Mouse (Mus musculus) forebrain, embryonic 14.5 days (tissue): ENCODE data around the gene Itfg2. TPM values are rescaled to one million over a fixed set of nuclear protein-coding genes. Genes with fewer than 3 reads are reported as not detected.
A peak's percentile ranks its signal among the peaks of the same experiment; 100 is the strongest.

ENCODE experiments used
- ATAC-seq: fragments of 200-750 bp; cut with Nextera tagmentation; 2 replicates; pipeline ENCODE4 v1.8.0; 2017; ENCODE audit warnings: mild to moderate bottlenecking, moderate library complexity
- DNase-seq: peaks from one replicate; pipeline ENCODE4 v3.0.0-alpha.2; 2015; ENCODE audit warnings: low spot score
- H3K27ac ChIP-seq: fragments of 300-500 bp; sonication (generic); 2 replicates; pipeline ENCODE4 v1.5.1; 2014; ENCODE audit warnings: low read depth, mild to moderate bottlenecking, control low read depth, low read length, moderate library complexity
- H3K27me3 ChIP-seq: fragments of 300-500 bp; sonication (generic); replicated peaks from 2 replicates; pipeline ENCODE4 v1.6.1; 2014; ENCODE audit warnings: low read length, control low read depth, mixed read lengths; ENCODE audit not compliant: control insufficient read depth, insufficient read depth
- H3K36me3 ChIP-seq: fragments of 300-500 bp; sonication (generic); 2 replicates; pipeline ENCODE4 v1.6.1; 2014; ENCODE audit warnings: low read length, control low read depth; ENCODE audit not compliant: control insufficient read depth, insufficient read depth
- H3K4me1 ChIP-seq: fragments of 300-500 bp; sonication (generic); 2 replicates; pipeline ENCODE4 v1.6.1; 2014; ENCODE audit warnings: antibody characterized with exemption, low read length, control low read depth; ENCODE audit not compliant: control insufficient read depth, insufficient read depth
- H3K4me2 ChIP-seq: fragments of 300-500 bp; sonication (generic); 2 replicates; pipeline ENCODE4 v1.6.1; 2014; ENCODE audit warnings: mild to moderate bottlenecking, control low read depth, low read length
- H3K4me3 ChIP-seq: fragments of 300-500 bp; sonication (generic); 2 replicates; pipeline ENCODE4 v1.5.1; 2014; ENCODE audit warnings: low read depth, low read length, control low read depth
- H3K9ac ChIP-seq: fragments of 300-500 bp; sonication (generic); 2 replicates; pipeline ENCODE4 v1.6.1; 2014; ENCODE audit warnings: mild to moderate bottlenecking, low read length, control low read depth, moderate library complexity
- H3K9me3 ChIP-seq: fragments of 300-500 bp; sonication (generic); replicated peaks from 2 replicates; pipeline ENCODE4 v1.6.1; 2016; ENCODE audit warnings: low read length, control low read depth, mixed read lengths; ENCODE audit not compliant: control insufficient read depth
- WGBS: fragments of 180-500 bp; shearing (Covaris S2); extraction: QIAGEN DNeasy Blood & Tissue Kit; methylation state at CpG from one replicate; pipeline ENCODE4 v1.1.7; 2014; 5-methylcytosine and 5-hydroxymethylcytosine counted together
- polyA plus RNA-seq: library from polyadenylated mRNA; unstranded; fragments of >200 nt; fragmentation: Nextera tagmentation; extraction: Ambion mirVana; gene quantifications from 2 replicates; pipeline ENCODE4 v1.2.1, GENCODE M21; 2014

Itfg2 gene
- polyA plus RNA-seq, 1 experiment from 2014 or later, result 28.0 TPM

DNA sequence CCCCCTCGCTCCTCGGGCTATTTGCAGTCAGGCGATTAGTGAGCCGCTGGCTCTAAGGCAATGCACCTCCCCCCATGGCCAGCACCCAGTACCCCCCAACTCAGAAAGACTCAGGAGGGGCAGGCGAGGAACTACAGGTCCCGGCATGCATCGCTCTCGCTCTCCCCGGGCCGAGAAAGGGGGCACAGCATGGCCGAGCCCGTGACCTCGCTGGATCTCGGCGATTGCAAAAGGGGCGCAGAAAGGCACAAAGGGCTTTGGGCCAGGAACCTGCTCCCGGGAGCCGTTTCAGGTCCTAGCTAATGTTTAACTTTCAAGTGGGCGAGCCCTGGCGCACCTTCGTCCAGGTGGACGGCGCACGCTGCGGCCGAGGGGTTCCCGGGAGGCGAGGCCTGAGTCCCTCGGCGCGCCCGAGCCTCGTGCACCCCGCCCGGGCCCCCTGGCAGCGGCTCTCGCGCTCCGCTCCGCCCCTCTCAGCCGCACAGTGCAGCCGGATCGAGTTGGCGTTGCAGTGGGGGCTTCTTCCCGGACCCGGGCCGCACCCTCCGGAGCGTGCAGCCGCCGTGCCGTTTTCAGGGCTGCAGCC is 13.1 kb upstream of the Itfg2 start:
- DNase-seq, result peak; percentile 76
- peak overlapping the region; percentile 68 for H3K4me2 ChIP-seq

DNA sequence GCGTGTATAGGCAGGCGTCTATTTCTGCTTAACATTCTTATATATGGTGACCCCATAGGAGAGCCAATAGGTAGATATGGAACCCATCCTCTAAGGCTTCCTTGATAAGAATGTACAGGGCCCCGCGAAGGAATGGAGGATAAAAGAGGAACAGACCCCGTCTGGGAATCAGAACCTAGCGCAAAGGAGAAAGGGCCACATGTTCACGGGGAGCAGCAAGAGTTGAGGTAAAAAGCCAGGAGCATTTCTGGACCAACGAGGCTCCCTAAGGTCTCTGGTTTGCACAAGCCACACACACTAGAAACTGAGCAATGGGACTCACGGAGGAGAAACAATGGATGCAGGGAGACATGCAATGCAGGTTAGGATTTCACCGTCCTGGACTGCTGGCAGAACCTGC is 12.6 kb upstream of the Itfg2 start:
- peak; percentile 17 for DNase-seq
- Histone ChIP-seq H3K27me3 (no peaks in the 10 kb centered on the region), H3K4me2 (peak overlapping the region; percentile 68), H3K36me3 (peaks cover 42% of the 10 kb centered on the region), H3K27ac (peak overlapping the region; percentile 92), H3K4me1 (peaks cover 11% of the 10 kb centered on the region), H3K9ac (peak overlapping the region; percentile 97), H3K9me3 (no peaks in the 10 kb centered on the region), H3K4me3 (peak overlapping the region; percentile 98)
- no peak for ATAC-seq
- WGBS, result 3% methylated on average over 10 of the region's 10 CpGs

More for the DNA sequence above, 13.1 kb upstream of the Itfg2 start:
- 0% methylated on average over 51 of the region's 52 CpGs for WGBS
- peaks cover 37% of the 10 kb centered on the region for H3K36me3 ChIP-seq
- no peaks in the 10 kb centered on the region for H3K9me3 ChIP-seq
- H3K27ac ChIP-seq, result peak overlapping the region; percentile 92
- no peaks in the 10 kb centered on the region for H3K27me3 ChIP-seq
- ATAC-seq, result peak; percentile 81
- peak overlapping the region; percentile 98 for H3K4me3 ChIP-seq
- peaks cover 11% of the 10 kb centered on the region for H3K4me1 ChIP-seq
- peak overlapping the region; percentile 97 for H3K9ac ChIP-seq

DNA sequence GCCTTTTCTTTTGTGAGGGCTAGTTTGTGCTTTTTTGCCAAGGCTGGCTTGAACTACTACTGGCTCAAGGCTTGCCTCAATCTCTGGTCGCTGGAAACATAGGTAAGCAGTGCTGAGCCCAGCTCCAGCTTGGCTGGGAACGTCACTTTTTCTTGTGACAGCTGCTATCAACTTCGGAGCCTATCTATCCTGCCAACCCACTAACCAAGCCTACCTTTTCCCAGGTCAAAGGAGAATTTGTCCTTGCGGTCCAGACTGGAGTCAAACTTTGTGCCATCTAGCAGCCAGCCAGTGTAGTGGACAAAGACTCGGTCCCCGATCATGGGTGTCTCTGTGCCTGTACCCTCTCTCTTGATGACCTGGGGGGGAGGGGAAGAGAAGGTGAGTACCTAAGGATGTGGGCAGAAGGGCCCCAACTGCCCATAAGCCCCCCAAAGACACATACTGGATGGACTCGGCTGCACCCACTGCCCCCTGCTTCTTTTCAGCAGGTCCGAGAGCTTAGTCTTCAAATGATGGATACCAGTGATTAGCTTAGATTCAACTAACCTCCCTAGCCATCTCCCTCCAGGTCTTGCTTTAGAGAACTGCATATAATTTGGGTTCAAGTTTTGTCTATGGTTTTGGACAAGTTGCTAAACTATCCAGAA is 11.8 kb upstream of the Itfg2 start:
- H3K27me3 ChIP-seq, result no peaks in the 10 kb centered on the region
- no peak for DNase-seq
- no peak overlapping the region for H3K27ac ChIP-seq
- ATAC-seq, result no peak
- no peaks in the 10 kb centered on the region for H3K9me3 ChIP-seq
- 90% methylated on average over 8 of the region's 8 CpGs for WGBS
- H3K9ac ChIP-seq, result peak overlapping the region; percentile 97
- H3K4me2 ChIP-seq, result peak overlapping the region; percentile 68
- H3K36me3 ChIP-seq, result peaks cover 50% of the 10 kb centered on the region
- H3K4me1 ChIP-seq, result peaks cover 11% of the 10 kb centered on the region
- H3K4me3 ChIP-seq, result peak overlapping the region; percentile 98

DNA sequence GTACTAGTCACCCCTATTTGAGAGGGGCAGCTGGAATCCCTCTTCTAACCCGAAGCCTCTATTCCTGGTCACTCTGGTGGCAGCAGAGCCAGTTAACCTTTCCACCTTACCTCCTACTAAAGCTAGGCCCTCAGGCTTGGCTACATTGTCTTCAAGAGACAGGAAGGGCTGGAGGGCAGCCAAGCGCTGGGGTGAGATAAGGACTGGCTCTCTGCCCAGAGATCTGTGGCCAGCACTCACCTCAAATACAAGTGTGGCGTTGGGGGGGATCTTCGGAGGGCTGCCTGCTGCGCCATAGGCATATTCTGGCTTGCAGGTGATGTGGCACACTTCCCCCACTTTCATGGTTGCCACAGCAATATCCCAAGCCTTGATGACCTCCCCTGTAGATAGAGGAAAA is 10.7 kb upstream of the Itfg2 start:
- WGBS, result 68% methylated on average over 5 of the region's 5 CpGs
- H3K4me2 ChIP-seq, result no peak overlapping the region
- no peak overlapping the region for H3K27ac ChIP-seq
- ATAC-seq (no peak), DNase-seq (no peak)
- H3K4me1 ChIP-seq, result peaks cover 11% of the 10 kb centered on the region
- peaks cover 59% of the 10 kb centered on the region for H3K36me3 ChIP-seq
- H3K9me3 ChIP-seq, result no peaks in the 10 kb centered on the region
- H3K4me3 ChIP-seq, result no peak overlapping the region
- no peaks in the 10 kb centered on the region for H3K27me3 ChIP-seq
- no peak overlapping the region for H3K9ac ChIP-seq

DNA sequence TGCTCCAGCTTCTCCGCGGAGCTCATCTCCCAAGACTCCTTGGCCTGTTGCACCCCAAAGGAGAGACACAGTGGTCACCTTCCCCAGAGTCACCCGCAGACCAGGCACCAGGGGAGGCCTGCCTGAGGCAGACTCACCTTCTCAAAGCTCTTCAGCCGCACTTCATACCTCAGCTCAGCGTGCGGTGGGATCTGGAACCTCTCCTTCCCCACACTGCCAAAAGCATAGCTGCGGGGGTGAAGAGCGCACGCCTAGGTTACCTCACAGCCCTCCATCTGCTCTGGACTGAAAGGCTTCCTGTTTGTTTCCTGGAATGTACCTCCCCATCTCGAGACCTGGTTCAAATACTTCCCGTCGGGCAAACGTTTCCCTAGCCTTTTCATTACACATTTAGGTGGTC is 8.8 kb upstream of the Itfg2 start:
- ATAC-seq, result no peak
- Histone ChIP-seq H3K9ac (no peak overlapping the region), H3K27me3 (no peaks in the 10 kb centered on the region), H3K4me1 (peaks cover 7% of the 10 kb centered on the region), H3K27ac (no peak overlapping the region), H3K4me2 (no peak overlapping the region), H3K36me3 (peaks cover 78% of the 10 kb centered on the region), H3K9me3 (no peaks in the 10 kb centered on the region), H3K4me3 (no peak overlapping the region)
- DNase-seq, result no peak
- 94% methylated on average over 13 of the region's 13 CpGs for WGBS

DNA sequence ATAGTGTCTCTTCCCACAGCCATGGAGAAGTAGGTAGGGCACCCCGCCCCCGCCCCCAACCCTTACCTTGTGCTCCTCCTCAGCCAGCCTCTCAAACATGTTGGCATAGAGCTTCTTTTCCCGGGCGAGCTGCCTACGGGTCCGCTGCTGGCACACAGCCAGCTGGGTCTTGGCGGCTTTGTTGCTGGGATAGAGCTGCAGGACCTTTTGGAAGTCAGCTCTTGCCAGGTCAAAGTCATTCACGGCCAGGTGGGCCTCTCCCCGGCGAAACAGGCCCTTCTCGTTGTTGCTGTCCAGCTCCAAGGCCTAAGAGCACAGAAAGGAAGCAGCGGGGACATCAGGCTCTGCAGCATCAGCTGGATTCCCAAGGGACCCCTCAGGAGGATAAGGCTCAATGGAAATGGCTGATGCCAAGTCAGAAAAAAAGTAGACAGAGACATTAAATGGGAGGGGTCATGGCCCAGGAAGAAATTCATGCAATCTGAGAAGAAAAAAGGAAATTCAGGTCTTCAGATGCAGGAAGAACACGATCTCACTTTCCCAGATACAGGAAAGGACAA is 7.7 kb upstream of the Itfg2 start:
- 77% methylated on average over 13 of the region's 13 CpGs for WGBS
- no peak overlapping the region for H3K9ac ChIP-seq
- no peaks in the 10 kb centered on the region for H3K9me3 ChIP-seq
- H3K27ac ChIP-seq, result no peak overlapping the region
- H3K4me2 ChIP-seq, result no peak overlapping the region
- ATAC-seq (no peak), DNase-seq (no peak)
- H3K4me1 ChIP-seq, result peaks cover 7% of the 10 kb centered on the region
- H3K36me3 ChIP-seq, result peaks cover 84% of the 10 kb centered on the region
- no peak overlapping the region for H3K4me3 ChIP-seq
- no peaks in the 10 kb centered on the region for H3K27me3 ChIP-seq

DNA sequence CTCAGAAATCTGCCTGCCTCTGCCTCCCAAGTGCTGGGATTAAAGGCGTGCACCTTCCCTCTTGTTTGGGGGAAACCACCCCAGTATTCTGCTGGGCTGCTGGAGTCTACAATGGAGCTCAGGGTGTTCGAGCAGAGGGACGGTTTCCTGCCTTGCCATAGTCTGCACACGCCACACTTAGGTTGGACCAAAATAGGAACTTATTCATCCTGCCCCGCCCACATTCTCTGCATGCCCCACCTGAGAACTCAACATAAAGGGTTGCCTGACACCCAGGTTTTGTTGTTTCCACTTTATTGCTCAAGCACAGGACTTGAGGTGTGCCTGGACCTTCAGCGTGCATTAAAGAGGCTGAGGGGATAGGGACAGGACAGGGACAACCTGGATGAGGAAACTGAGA is 5.1 kb upstream of the Itfg2 start:
- Histone ChIP-seq H3K36me3 (peaks cover 67% of the 10 kb centered on the region), H3K4me2 (no peak overlapping the region), H3K27me3 (no peaks in the 10 kb centered on the region), H3K4me1 (peaks cover 3% of the 10 kb centered on the region; the same call in 1 of the 2 replicates), H3K9ac (no peak overlapping the region), H3K9me3 (no peaks in the 10 kb centered on the region), H3K27ac (no peak overlapping the region), H3K4me3 (no peak overlapping the region)
- no peak for DNase-seq
- no peak for ATAC-seq
- 92% methylated on average over 6 of the region's 6 CpGs for WGBS

DNA sequence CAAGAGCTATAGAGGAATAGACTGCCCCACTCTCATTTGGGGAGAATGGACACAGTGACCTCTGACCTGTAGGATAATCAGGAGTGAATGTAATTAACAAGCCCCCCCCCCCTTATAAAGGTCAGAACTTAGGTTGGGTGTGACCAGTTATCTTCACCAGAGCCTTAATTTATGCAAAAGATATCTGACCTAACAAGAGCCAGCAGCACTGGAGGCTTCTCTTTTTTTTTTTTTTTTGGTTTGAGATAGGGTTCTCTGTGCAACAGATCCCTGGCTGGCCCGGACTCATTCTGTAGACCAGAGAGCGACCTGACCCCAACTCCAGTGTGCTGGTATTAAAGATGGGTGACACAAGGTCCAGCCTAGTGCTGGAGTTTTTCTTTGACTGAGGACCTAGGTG is 4.6 kb upstream of the Itfg2 start:
- no peaks in the 10 kb centered on the region for H3K27me3 ChIP-seq
- DNase-seq (no peak), ATAC-seq (no peak)
- no peaks in the 10 kb centered on the region for H3K9me3 ChIP-seq
- no peak overlapping the region for H3K4me2 ChIP-seq
- H3K4me3 ChIP-seq, result no peak overlapping the region
- WGBS, result 98% methylated on average over 2 of the region's 2 CpGs
- H3K9ac ChIP-seq, result no peak overlapping the region
- no peak overlapping the region for H3K27ac ChIP-seq
- H3K4me1 ChIP-seq, result peaks cover 3% of the 10 kb centered on the region; the same call in 1 of the 2 replicates
- peaks cover 62% of the 10 kb centered on the region for H3K36me3 ChIP-seq

DNA sequence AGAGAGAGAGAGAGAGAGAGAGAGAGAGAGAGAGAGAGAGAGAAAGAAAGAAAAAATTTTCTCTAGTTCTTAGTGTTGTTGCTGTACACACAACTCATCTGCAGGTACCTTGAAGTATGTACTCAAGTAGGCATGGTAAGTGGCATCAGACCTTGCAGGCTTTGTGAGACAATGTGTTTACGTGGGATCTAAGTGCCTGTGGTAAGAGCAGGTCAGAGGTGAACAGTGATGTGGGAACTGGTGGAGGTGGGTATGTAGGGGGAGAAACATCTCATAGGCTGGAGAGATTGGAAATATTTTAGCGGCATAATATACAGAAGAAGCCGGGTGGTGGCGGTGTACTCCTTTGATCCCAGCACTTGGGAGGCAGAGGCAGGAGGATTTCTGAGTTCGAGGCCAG is 2.8 kb upstream of the Itfg2 start:
- no peak overlapping the region for H3K4me2 ChIP-seq
- H3K27me3 ChIP-seq, result no peaks in the 10 kb centered on the region
- no peak overlapping the region for H3K27ac ChIP-seq
- peaks cover 3% of the 10 kb centered on the region; the same call in 1 of the 2 replicates for H3K4me1 ChIP-seq
- ATAC-seq (no peak), DNase-seq (no peak)
- peaks cover 45% of the 10 kb centered on the region for H3K36me3 ChIP-seq
- no peak overlapping the region for H3K4me3 ChIP-seq
- no peak overlapping the region for H3K9ac ChIP-seq
- 93% methylated on average over 5 of the region's 5 CpGs for WGBS
- no peaks in the 10 kb centered on the region for H3K9me3 ChIP-seq
